8 mouse cellular contexts compared by ENCODE assay signal in the genomic region with DNA sequence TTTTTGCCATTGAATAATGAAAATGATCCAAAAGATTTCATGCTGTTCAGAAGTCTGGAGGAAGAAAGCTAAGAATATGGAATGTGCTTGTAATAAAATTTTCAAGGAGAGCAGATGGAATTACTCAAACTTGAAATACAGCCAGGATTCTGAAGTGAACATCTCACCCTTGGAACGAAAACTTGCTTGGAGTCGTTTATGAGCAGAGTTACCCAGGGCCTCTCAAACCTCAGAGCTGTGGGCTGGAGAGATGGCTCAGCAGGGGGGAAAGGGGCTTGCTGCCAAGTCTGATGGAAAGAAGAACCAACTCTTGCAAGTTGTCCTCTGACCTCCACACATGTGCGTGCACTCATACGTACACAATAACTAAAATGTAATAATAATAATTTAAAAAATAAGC.
A peak's percentile ranks its signal among the peaks of the same experiment; 100 is the strongest.
DNase-seq lines count a peak whose midpoint lies in the region; ATAC-seq lines count a peak whose summit lies in the region.
"Had no signal": no experiment of that assay in that cellular context is flagged by ENCODE, and none has a peak within 500 bp of the region (broad histone marks: within the 10 kb centered on the region; RNA-seq: fewer than 3 reads in every experiment).

No protein-coding gene starts in this region.

- DNase-seq in kidney, adult 9 months, result peak; percentile 22
- no peak for DNase-seq in kidney, adult 18-20 months
- DNase-seq in adipocyte (ENCODE audit: low spot score), result peak; percentile 68
- peak; percentile 80 for DNase-seq in fibroblast of lung, adult 2 months (ENCODE audit: low read depth)
- no peak for DNase-seq in thymus, postnatal 10 days (ENCODE audit: low spot score in 2 of 2)
- no peak for DNase-seq in spleen, postnatal 36 days (ENCODE audit: low spot score in 2 of 2)
- DNase-seq: adrenal gland, adult 8-10 months had no signal

- peak; percentile 43; the same call in 1 of the 2 replicates for ATAC-seq in megakaryocyte progenitor cell, adult 5-6 weeks (replicated peaks; ENCODE audit: poor library complexity)

Comparison
In these comparisons a context has a peak if more than half of its experiments do, and no peak if none do; other contexts are left out.
1. DNase-seq: peak in kidney, adult 9 months (single experiment), adipocyte (single experiment) and fibroblast of lung, adult 2 months (single experiment); none in kidney, adult 18-20 months (single experiment), thymus, postnatal 10 days (0 of 2) and spleen, postnatal 36 days (0 of 2).